Mouse (Mus musculus) left cerebral cortex, postnatal 4 days (tissue): ENCODE data around the gene Etv6. TPM values are rescaled to one million over a fixed set of nuclear protein-coding genes. Genes with fewer than 3 reads are reported as not detected.
A peak's percentile ranks its signal among the peaks of the same experiment; 100 is the strongest.
"Not testable (repeated sequence)": the region's sequence is repeated elsewhere in the genome, so short reads cannot be mapped to it uniquely, and the experiment has no call there.

Source experiments
- DNase-seq: peaks from one replicate; pipeline ENCODE4 v3.0.0-alpha.2; 2022
- intact Hi-C: fragments of 180-260 bp; cut with DNase I; formaldehyde crosslinking; loops from one replicate; pipeline ENCODE4 v1.15.1; 2025
- total RNA-seq, 2 experiments: library from RNA; stranded (reverse); gene quantifications; 2 replicates each; pipeline ENCODE4 v1.2.3; 2021

Etv6 gene
- 10 to 100 TPM; 18.8 to 27.2 TPM for total RNA-seq

GRCm38 (mm10) chr6:134035490-134036405 is at the start of gene Etv6:
Etv6 (plus strand) TSS chr6:134035700.
- intact Hi-C loops: loop anchor here (5.0 kb wide), 3 partner anchors 73 to 352 kb away; no protein-coding TSS in a partner anchor
- DNase-seq: peak; percentile 76

- intact Hi-C loops: no loop called here
- DNase-seq: no peak
Measured at GRCm38 (mm10) chr6:133986161-133986560, 49.3 kb upstream of the Etv6 start.

- intact Hi-C loops: no loop called here
- DNase-seq: no peak
Measured at GRCm38 (mm10) chr6:133987068-133987591, 48.4 kb upstream of the Etv6 start.

GRCm38 (mm10) chr6:133988011-133988410 is 47.5 kb upstream of the Etv6 start:
- no peak for DNase-seq
- intact Hi-C loops: no loop called here

- intact Hi-C loops: no loop called here
- DNase-seq: no peak
Measured at GRCm38 (mm10) chr6:133997461-133997860, 38.0 kb upstream of the Etv6 start.

- DNase-seq: no peak
Measured at GRCm38 (mm10) chr6:133997935-133998334, 37.6 kb upstream of the Etv6 start.

GRCm38 (mm10) chr6:134014488-134015110 is 20.9 kb upstream of the Etv6 start:
- DNase-seq, intact Hi-C loops: not testable (repeated sequence)

More at GRCm38 (mm10) chr6:133997935-133998334, 37.6 kb upstream of the Etv6 start:
- intact Hi-C loops: no loop called here

GRCm38 (mm10) chr6:134018807-134019206 is 16.7 kb upstream of the Etv6 start:
- intact Hi-C loops: no loop called here

GRCm38 (mm10) chr6:134020821-134021220 is 14.7 kb upstream of the Etv6 start:
- intact Hi-C loops: no loop called here
- DNase-seq: no peak

More at GRCm38 (mm10) chr6:134018807-134019206, 16.7 kb upstream of the Etv6 start:
- DNase-seq: no peak

- intact Hi-C loops: no loop called here
- no peak for DNase-seq
Measured at GRCm38 (mm10) chr6:134026264-134026663, 9.2 kb upstream of the Etv6 start.

GRCm38 (mm10) chr6:134027022-134027421 is 8.5 kb upstream of the Etv6 start:
- intact Hi-C loops: no loop called here
- no peak for DNase-seq

- no peak for DNase-seq
- intact Hi-C loops: no loop called here
Measured at GRCm38 (mm10) chr6:134032451-134032850, 3.0 kb upstream of the Etv6 start.

- DNase-seq: no peak
Measured at GRCm38 (mm10) chr6:134034436-134034835, 1.1 kb upstream of the Etv6 start.

GRCm38 (mm10) chr6:134034904-134035489 is 503 bp upstream of the Etv6 start:
- intact Hi-C loops: loop anchor here (5.0 kb wide), 3 partner anchors 73 to 352 kb away; no protein-coding TSS in a partner anchor
- peak; percentile 89 for DNase-seq

More at GRCm38 (mm10) chr6:134034436-134034835, 1.1 kb upstream of the Etv6 start:
- intact Hi-C loops: no loop called here

GRCm38 (mm10) chr6:134036491-134036911 is 1.0 kb downstream of the Etv6 start:
- no peak for DNase-seq
- intact Hi-C loops: loop anchor here (5.0 kb wide), 3 partner anchors 74 to 351 kb away; no protein-coding TSS in a partner anchor

GRCm38 (mm10) chr6:134036951-134037431 is 1.5 kb downstream of the Etv6 start:
- intact Hi-C loops: loop anchor here (5.0 kb wide), 3 partner anchors 75 to 350 kb away; no protein-coding TSS in a partner anchor

GRCm38 (mm10) chr6:134037960-134038359 is 2.5 kb downstream of the Etv6 start:
- intact Hi-C loops: loop anchor here (5.0 kb wide), 3 partner anchors 76 to 349 kb away; no protein-coding TSS in a partner anchor
- DNase-seq: no peak

More at GRCm38 (mm10) chr6:134036951-134037431, 1.5 kb downstream of the Etv6 start:
- DNase-seq: no peak

- intact Hi-C loops: loop anchor here (5.0 kb wide), 3 partner anchors 77 to 348 kb away; no protein-coding TSS in a partner anchor
- no peak for DNase-seq
Measured at GRCm38 (mm10) chr6:134038881-134039280, 3.4 kb downstream of the Etv6 start.

GRCm38 (mm10) chr6:134039351-134039750 is 3.9 kb downstream of the Etv6 start:
- DNase-seq: no peak
- intact Hi-C loops: loop anchor here (5.0 kb wide), 3 partner anchors 77 to 348 kb away; no protein-coding TSS in a partner anchor

- no peak for DNase-seq
- intact Hi-C loops: no loop called here
Measured at GRCm38 (mm10) chr6:134040312-134040711, 4.8 kb downstream of the Etv6 start.
